Mouse (Mus musculus) heart, embryonic 14.5 days (tissue): Measurements from ENCODE around the gene Rap1b. TPM values are rescaled to one million over a fixed set of nuclear protein-coding genes. Genes with fewer than 3 reads are reported as not detected.

Source experiments
- ATAC-seq: fragments of 200-750 bp; cut with Nextera tagmentation; 2 replicates; pipeline ENCODE4 v1.8.0; 2017; ENCODE audit warnings: low read depth, moderate TSS enrichment; ENCODE audit not compliant: insufficient number of reproducible peaks, insufficient read depth, low FRiP score
- H3K27ac ChIP-seq, 2 experiments: fragments of 200-500 bp in 1 of 2; fragments of 300-500 bp in 1 of 2; sonication (generic) in 1 of 2; replicated peaks in 1 of 2; 2 replicates each; pipeline ENCODE4 v1.5.1; 2012 to 2014; ENCODE audit warnings: low read depth in 2 of 2, low read length in 2 of 2, control low read depth in 1 of 2, mild to moderate bottlenecking in 1 of 2, mixed read lengths in 1 of 2; ENCODE audit not compliant: control insufficient read depth in 1 of 2, insufficient read depth in 1 of 2
- H3K27me3 ChIP-seq: fragments of 300-500 bp; sonication (generic); 2 replicates; pipeline ENCODE4 v1.6.1; 2014; ENCODE audit warnings: mild to moderate bottlenecking, low read length, control low read depth; ENCODE audit not compliant: control insufficient read depth, insufficient read depth
- H3K36me3 ChIP-seq: fragments of 300-500 bp; sonication (generic); 2 replicates; pipeline ENCODE4 v1.6.1; 2014; ENCODE audit warnings: mild to moderate bottlenecking, control low read depth, low read length, mixed read lengths; ENCODE audit not compliant: control insufficient read depth, insufficient read depth
- H3K4me1 ChIP-seq, 2 experiments: fragments of 200-500 bp in 1 of 2; fragments of 300-500 bp in 1 of 2; sonication (generic) in 1 of 2; 2 replicates each; pipeline ENCODE4 v1.6.1; 2012 to 2014; ENCODE audit warnings: low read length in 2 of 2, control low read depth in 1 of 2, mixed read lengths in 1 of 2; ENCODE audit not compliant: control insufficient read depth in 2 of 2, insufficient read depth in 2 of 2
- H3K4me2 ChIP-seq: fragments of 300-500 bp; sonication (generic); 2 replicates; pipeline ENCODE4 v1.6.1; 2014; ENCODE audit warnings: mild to moderate bottlenecking, low read length
- H3K4me3 ChIP-seq, 2 experiments: fragments of 200-500 bp in 1 of 2; fragments of 300-500 bp in 1 of 2; sonication (generic) in 1 of 2; 2 replicates each; pipeline ENCODE4 v1.5.1; 2012 to 2014; ENCODE audit warnings: low read length in 2 of 2, mild to moderate bottlenecking in 2 of 2, control low read depth in 1 of 2, low read depth in 1 of 2, moderate library complexity in 1 of 2; ENCODE audit not compliant: control insufficient read depth in 1 of 2, insufficient read depth in 1 of 2
- H3K9ac ChIP-seq: fragments of 300-500 bp; sonication (generic); 2 replicates; pipeline ENCODE4 v1.6.1; 2014; ENCODE audit warnings: mild to moderate bottlenecking, low read length
- H3K9me3 ChIP-seq: fragments of 300-500 bp; sonication (generic); 2 replicates; pipeline ENCODE4 v1.6.1; 2016; ENCODE audit warnings: low read length, control low read depth; ENCODE audit not compliant: control insufficient read depth
- WGBS: fragments of 180-500 bp; shearing (Covaris S2); extraction: QIAGEN DNeasy Blood & Tissue Kit; methylation state at CpG from one replicate; pipeline ENCODE4 v1.1.7; 2014; 5-methylcytosine and 5-hydroxymethylcytosine counted together
- polyA plus RNA-seq: library from polyadenylated mRNA; unstranded; fragments of >200 nt; fragmentation: Nextera tagmentation; extraction: Ambion mirVana; gene quantifications from 2 replicates; pipeline ENCODE4 v1.2.1, GENCODE M21; 2014

Rap1b gene
- polyA plus RNA-seq, 1 experiment from 2014 or later: 143 TPM

GRCm38 (mm10) chr10:117867301-117867700, 21.5 kb upstream of the Rap1b start:
- ATAC-seq: no peak
- Histone ChIP-seq H3K4me1 (no peaks in the 10 kb centered on the region), H3K9me3 (no peaks in the 10 kb centered on the region), H3K27ac (no peak overlapping the region), H3K9ac (no peak overlapping the region), H3K27me3 (no peaks in the 10 kb centered on the region), H3K4me3 (no peak overlapping the region), H3K36me3 (no peaks in the 10 kb centered on the region), H3K4me2 (no peak overlapping the region)
- 84% methylated on average over 3 of the region's 3 CpGs for WGBS

DNA sequence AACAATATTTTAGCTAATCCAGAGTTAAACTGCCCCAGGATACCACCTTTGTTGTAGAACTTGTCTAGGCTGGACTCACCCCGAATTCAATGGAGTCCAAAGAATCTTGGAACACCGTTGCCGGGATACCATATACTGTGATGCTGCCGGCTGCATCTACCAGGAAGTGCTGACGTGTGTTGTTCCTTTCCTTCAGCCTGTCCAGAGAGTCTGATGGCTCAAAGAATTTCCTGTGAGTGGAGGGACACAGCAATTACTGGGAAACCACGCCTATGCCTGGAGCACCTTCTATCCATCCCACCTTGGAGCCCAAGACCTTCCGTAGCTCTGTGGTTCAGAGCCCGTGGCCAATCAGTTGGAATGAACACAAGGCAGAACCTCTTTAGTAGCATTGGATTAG, 20.8 kb upstream of the Rap1b start:
- H3K4me2 ChIP-seq: no peak overlapping the region
- no peaks in the 10 kb centered on the region for H3K4me1 ChIP-seq
- H3K36me3 ChIP-seq: no peaks in the 10 kb centered on the region
- H3K9ac ChIP-seq: no peak overlapping the region
- WGBS: 67% methylated on average over 8 of the region's 8 CpGs
- no peak overlapping the region for H3K27ac ChIP-seq
- no peak overlapping the region for H3K4me3 ChIP-seq
- 0 out of 2 replicates have a peak, but pooled peaks have one; percentile 26 for ATAC-seq
- no peaks in the 10 kb centered on the region for H3K27me3 ChIP-seq
- H3K9me3 ChIP-seq: no peaks in the 10 kb centered on the region

- H3K36me3 ChIP-seq: no peaks in the 10 kb centered on the region
- H3K27me3 ChIP-seq: no peaks in the 10 kb centered on the region
- WGBS: 44% methylated on average over 6 of the region's 6 CpGs
- no peak overlapping the region for H3K4me3 ChIP-seq
- H3K27ac ChIP-seq: no peak overlapping the region
- H3K9ac ChIP-seq: no peak overlapping the region
- no peaks in the 10 kb centered on the region for H3K9me3 ChIP-seq
- no peak overlapping the region for H3K4me2 ChIP-seq
- ATAC-seq: no peak
- no peaks in the 10 kb centered on the region; a peak in 1 of 4 replicates for H3K4me1 ChIP-seq
These were observed 18.9 kb upstream of the Rap1b start for GRCm38 (mm10) chr10:117864695-117865094.

DNA sequence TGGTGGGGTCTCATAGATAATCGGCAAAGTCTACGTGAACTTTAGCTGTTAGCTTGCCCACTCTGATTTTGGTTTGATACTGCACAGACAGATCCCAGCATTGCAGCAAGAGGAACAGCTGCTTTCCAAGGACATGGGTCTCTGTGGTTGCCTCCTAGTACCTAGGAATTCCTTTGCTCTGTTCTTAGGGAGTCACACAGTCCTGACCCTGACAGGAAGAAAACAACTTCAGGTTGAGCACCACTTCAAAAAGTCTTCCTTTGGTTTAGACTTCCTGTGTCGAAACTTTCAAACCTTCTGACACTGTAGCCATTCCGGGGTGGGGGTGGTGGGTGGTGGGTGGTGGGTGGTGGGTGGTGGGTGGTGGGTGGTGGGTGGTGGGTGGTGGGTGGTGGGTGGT, 18.4 kb upstream of the Rap1b start:
- Histone ChIP-seq H3K4me2 (no peak overlapping the region), H3K36me3 (no peaks in the 10 kb centered on the region), H3K9ac (no peak overlapping the region), H3K4me3 (no peak overlapping the region), H3K27ac (no peak overlapping the region), H3K9me3 (no peaks in the 10 kb centered on the region), H3K4me1 (no peaks in the 10 kb centered on the region; a peak in 1 of 4 replicates), H3K27me3 (no peaks in the 10 kb centered on the region)
- WGBS: 72% methylated on average over 3 of the region's 4 CpGs
- no peak for ATAC-seq

- Histone ChIP-seq H3K4me2 (no peak overlapping the region), H3K4me1 (no peaks in the 10 kb centered on the region; a peak in 1 of 4 replicates), H3K4me3 (no peak overlapping the region), H3K36me3 (no peaks in the 10 kb centered on the region), H3K9me3 (no peaks in the 10 kb centered on the region), H3K27ac (no peak overlapping the region), H3K9ac (no peak overlapping the region), H3K27me3 (no peaks in the 10 kb centered on the region)
- no peak for ATAC-seq
- 63% methylated on average over 11 of the region's 11 CpGs for WGBS
These were observed 16.3 kb upstream of the Rap1b start for GRCm38 (mm10) chr10:117862014-117862580.

- WGBS: 69% methylated on average over 16 of the region's 16 CpGs
- no peak overlapping the region for H3K27ac ChIP-seq
- no peaks in the 10 kb centered on the region for H3K36me3 ChIP-seq
- no peak for ATAC-seq
- H3K9ac ChIP-seq: no peak overlapping the region
- H3K27me3 ChIP-seq: no peaks in the 10 kb centered on the region
- no peaks in the 10 kb centered on the region; a peak in 1 of 4 replicates for H3K4me1 ChIP-seq
- H3K4me2 ChIP-seq: no peak overlapping the region
- H3K9me3 ChIP-seq: no peaks in the 10 kb centered on the region
- no peak overlapping the region for H3K4me3 ChIP-seq
These were observed 15.1 kb upstream of the Rap1b start for GRCm38 (mm10) chr10:117860958-117861357.

DNA sequence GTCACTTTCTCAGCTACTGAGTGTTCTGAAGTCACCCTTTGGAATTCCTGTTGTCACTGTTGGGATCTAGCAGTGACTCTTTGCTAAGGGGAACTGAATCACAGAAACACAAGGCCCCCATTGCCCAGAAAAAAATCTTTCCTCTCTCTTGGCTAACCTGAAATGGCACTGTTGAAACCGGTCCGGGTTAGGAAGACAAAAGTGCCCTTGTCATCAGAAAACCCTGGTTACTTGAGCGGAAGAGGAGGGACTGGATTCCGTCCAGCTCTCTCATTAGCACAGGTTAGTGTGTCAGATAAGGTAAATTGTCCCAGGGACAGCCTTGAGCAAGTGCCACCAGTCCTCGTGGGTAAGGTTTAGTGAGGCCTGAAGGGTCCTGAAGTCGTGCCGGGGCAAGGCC, 14.5 kb upstream of the Rap1b start:
- ATAC-seq: no peak

DNA sequence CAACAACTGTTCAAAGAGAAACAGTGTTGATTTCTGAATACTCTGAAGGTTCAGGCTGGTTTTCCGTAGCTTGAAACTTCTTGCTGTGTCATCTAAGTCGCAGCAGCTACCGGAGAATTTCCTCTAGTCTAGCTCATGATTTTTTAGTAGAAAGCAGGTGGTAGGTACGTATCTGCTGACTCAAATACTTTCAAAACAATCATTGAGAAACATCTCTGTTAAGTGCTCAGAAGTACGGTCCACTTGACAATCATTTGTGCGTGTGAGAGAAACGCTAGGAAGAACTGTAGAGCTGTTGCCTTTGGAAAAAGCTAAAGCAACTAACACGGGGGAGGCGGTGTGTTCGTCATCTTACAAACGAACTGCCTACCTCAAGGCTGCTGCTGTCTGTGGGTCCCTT, 14.0 kb upstream of the Rap1b start:
- WGBS: 78% methylated on average over 11 of the region's 11 CpGs
- Histone ChIP-seq H3K27ac (no peak overlapping the region), H3K9me3 (no peaks in the 10 kb centered on the region)

More for the DNA sequence above, 14.5 kb upstream of the Rap1b start:
- no peak overlapping the region for H3K4me2 ChIP-seq
- WGBS: 70% methylated on average over 7 of the region's 7 CpGs
- no peaks in the 10 kb centered on the region for H3K27me3 ChIP-seq
- H3K4me1 ChIP-seq: no peaks in the 10 kb centered on the region; a peak in 1 of 4 replicates
- no peak overlapping the region for H3K4me3 ChIP-seq
- H3K36me3 ChIP-seq: no peaks in the 10 kb centered on the region
- no peaks in the 10 kb centered on the region for H3K9me3 ChIP-seq
- no peak overlapping the region for H3K9ac ChIP-seq
- H3K27ac ChIP-seq: no peak overlapping the region

More for the DNA sequence above, 14.0 kb upstream of the Rap1b start:
- H3K27me3 ChIP-seq: no peaks in the 10 kb centered on the region
- no peaks in the 10 kb centered on the region; a peak in 1 of 4 replicates for H3K4me1 ChIP-seq
- no peak overlapping the region for H3K9ac ChIP-seq
- H3K36me3 ChIP-seq: no peaks in the 10 kb centered on the region
- no peak overlapping the region for H3K4me3 ChIP-seq
- ATAC-seq: no peak
- no peak overlapping the region for H3K4me2 ChIP-seq
